Mouse (Mus musculus) intestine, embryonic 15.5 days (tissue): ENCODE data around the gene Mrpl38. TPM values are rescaled to one million over a fixed set of nuclear protein-coding genes. Genes with fewer than 3 reads are reported as not detected.

ENCODE experiments used
- ATAC-seq: fragments of 200-750 bp; cut with Nextera tagmentation; 2 replicates; pipeline ENCODE4 v1.8.0; 2017; ENCODE audit warnings: moderate TSS enrichment, moderate library complexity
- H3K27ac ChIP-seq: fragments of 300-500 bp; sonication (generic); 2 replicates; pipeline ENCODE4 v1.5.1; 2015; ENCODE audit warnings: mild to moderate bottlenecking, inconsistent platforms
- H3K27me3 ChIP-seq: fragments of 300-500 bp; sonication (generic); replicated peaks from 2 replicates; pipeline ENCODE4 v1.6.1; 2015; ENCODE audit warnings: inconsistent platforms
- H3K36me3 ChIP-seq: fragments of 300-500 bp; sonication (generic); 2 replicates; pipeline ENCODE4 v1.6.1; 2015; ENCODE audit warnings: inconsistent platforms
- H3K4me1 ChIP-seq: fragments of 300-500 bp; sonication (generic); replicated peaks from 2 replicates; pipeline ENCODE4 v1.6.1; 2015; ENCODE audit warnings: inconsistent platforms
- H3K4me2 ChIP-seq: fragments of 300-500 bp; sonication (generic); replicated peaks from 2 replicates; pipeline ENCODE4 v1.6.1; 2015; ENCODE audit warnings: mild to moderate bottlenecking, inconsistent platforms
- H3K4me3 ChIP-seq: fragments of 300-500 bp; sonication (generic); replicated peaks from 2 replicates; pipeline ENCODE4 v1.5.1; 2015; ENCODE audit warnings: inconsistent platforms
- H3K9ac ChIP-seq: fragments of 300-500 bp; sonication (generic); 2 replicates; pipeline ENCODE4 v1.6.1; 2015; ENCODE audit warnings: inconsistent platforms
- H3K9me3 ChIP-seq: fragments of 300-500 bp; sonication (generic); 2 replicates; pipeline ENCODE4 v1.6.1; 2016; ENCODE audit warnings: inconsistent platforms
- WGBS: fragments of 180-500 bp; shearing (Covaris S2); methylation state at CpG from one replicate; pipeline ENCODE4 v1.1.7; 2015; 5-methylcytosine and 5-hydroxymethylcytosine counted together
- polyA plus RNA-seq: library from polyadenylated mRNA; unstranded; fragments of >200 nt; fragmentation: Nextera tagmentation; extraction: Ambion mirVana; gene quantifications from 2 replicates; pipeline ENCODE4 v1.2.1, GENCODE M21; 2015

The Mrpl38 gene
- 107 and 109 TPM in 2 replicates for polyA plus RNA-seq

DNA sequence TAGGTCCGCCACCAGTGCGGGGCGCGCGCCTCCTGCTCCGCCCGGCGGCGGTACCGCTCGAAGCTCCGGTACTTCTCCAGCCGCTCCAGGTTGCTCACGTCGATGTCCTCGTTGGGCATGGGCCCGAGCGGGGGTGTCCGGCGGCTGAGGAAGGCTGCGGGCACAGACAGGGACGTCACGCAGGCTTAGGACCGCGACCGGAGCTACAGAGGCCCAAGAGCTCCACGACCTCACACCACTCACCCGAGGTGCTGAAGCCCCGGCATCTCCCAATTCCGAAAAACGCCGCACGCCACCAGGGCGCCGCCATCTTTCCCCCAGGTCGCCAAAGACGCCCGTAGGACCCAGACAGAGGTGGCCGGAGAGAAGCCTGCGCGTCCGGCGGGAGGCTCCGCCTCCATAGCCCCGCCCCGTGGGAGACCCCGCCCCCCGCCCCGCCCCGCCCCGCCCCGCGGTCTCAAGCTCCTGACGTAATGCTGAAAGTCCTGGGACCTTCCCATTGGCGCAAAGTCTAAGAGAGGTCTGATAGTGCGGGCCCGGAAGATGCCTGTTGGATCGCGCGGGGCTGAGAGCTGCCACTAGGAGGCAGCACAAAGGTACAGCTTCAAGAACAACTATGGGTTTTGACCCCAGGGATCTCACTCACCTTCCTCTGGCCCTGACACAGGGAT, at the start of gene Mrpl38:
TSS of gene Mrpl38 (minus strand) at position 401 of the 671 bp plus-strand sequence.
- H3K27ac ChIP-seq, result peak within 1 kb of the TSS; percentile 71
- H3K27me3 ChIP-seq, result no peaks in the 10 kb centered on the region
- WGBS, result under 1% methylated on average over 60 of the region's 60 CpGs
- peak within 1 kb of the TSS; percentile 77 for H3K9ac ChIP-seq
- H3K36me3 ChIP-seq, result peaks cover 14% of the 10 kb centered on the region
- peak within 1 kb of the TSS; percentile 69 for H3K4me2 ChIP-seq
- ATAC-seq, result peak; percentile 98
- no peaks in the 10 kb centered on the region for H3K9me3 ChIP-seq
- peaks cover 9% of the 10 kb centered on the region; the same call in 1 of the 2 replicates for H3K4me1 ChIP-seq
- H3K4me3 ChIP-seq, result peak within 1 kb of the TSS; percentile 77

DNA sequence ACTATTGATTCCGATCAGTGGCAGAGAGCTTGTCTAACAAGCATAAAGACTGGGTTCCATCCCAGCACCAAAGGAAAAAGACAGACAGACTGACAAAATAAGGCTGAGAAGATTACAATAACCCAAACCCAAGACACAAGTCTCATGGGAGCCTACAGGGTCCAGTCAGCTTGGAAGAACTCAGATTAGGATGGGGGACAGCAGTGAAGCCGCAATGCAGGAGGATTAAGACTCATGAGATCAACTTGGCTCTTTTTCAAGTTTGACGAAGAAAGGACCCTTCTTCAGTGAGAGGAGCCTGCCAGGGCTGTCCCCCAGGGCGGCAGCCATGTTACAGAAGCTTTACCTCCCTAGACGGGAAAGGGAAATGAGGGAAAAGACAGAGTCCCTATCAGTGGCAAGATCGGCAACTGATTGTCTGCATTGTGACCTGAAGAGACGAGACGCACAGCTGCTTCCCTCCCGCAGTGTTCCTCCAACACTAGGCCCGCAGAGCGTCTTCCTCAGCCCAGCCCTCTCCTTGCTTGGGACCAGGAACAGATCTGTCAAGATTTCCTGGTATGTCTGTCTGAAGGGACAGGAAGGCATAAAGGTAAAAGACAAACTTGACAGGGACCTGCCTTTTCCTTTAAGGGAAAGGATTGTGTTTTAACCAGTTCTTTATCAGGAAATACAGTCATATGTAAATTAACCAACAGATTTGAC, 48.7 kb upstream of the Mrpl38 start:
- WGBS, result 51% methylated on average over 11 of the region's 11 CpGs
- H3K27me3 ChIP-seq, result no peaks in the 10 kb centered on the region
- no peak for ATAC-seq

DNA sequence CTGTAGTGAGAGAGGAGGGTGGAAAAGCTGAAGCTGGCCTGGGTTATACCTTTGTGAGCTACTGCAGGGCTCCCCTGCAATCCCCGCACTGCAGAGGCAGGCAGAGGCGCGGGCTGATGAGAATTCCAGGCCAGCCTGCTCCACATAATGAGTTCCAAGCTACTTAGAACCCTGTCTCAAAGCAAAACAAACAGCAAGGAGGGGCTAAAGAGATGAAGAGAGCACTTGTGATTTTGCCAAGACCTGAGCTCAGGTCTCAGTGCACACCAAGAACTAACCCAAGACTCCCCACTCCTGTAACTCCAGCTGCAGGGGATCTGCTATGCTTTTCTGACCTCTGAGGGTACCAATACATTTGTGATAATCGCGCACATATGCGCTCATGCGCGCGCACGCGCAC, 47.7 kb upstream of the Mrpl38 start:
- no peak for ATAC-seq
- WGBS, result 93% methylated on average over 11 of the region's 11 CpGs
- no peaks in the 10 kb centered on the region for H3K9me3 ChIP-seq
- H3K4me2 ChIP-seq, result no peak overlapping the region
- H3K36me3 ChIP-seq, result peaks cover 19% of the 10 kb centered on the region
- H3K27ac ChIP-seq, result no peak overlapping the region
- H3K4me3 ChIP-seq, result no peak overlapping the region
- no peak overlapping the region for H3K9ac ChIP-seq
- no peaks in the 10 kb centered on the region for H3K27me3 ChIP-seq
- no peaks in the 10 kb centered on the region for H3K4me1 ChIP-seq

More for the DNA sequence above, 48.7 kb upstream of the Mrpl38 start:
- no peak overlapping the region for H3K4me3 ChIP-seq
- no peak overlapping the region for H3K4me2 ChIP-seq
- no peak overlapping the region for H3K27ac ChIP-seq
- H3K36me3 ChIP-seq, result peaks cover 15% of the 10 kb centered on the region
- no peak overlapping the region for H3K9ac ChIP-seq
- no peaks in the 10 kb centered on the region for H3K4me1 ChIP-seq
- H3K9me3 ChIP-seq, result no peaks in the 10 kb centered on the region

DNA sequence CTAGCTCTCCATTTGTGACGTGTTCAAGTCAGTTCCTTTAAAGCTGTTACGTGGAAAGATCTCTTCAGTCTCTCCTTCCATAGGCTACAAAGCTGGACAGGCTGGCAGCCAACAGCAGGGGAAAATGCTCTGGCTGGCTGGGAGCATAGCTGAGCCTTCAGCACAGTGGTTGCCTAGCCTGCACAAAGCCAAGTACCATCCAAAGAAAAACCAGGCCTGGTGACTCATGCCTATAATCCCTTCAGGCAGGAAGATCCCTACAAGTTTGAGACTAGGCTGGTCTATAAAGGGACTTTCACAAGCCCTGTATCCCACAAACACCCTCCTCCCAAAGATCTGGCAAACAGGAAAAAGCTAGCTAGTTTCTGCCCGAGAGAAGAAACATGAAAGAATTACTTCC, 47.2 kb upstream of the Mrpl38 start:
- Histone ChIP-seq H3K4me3 (no peak overlapping the region), H3K36me3 (peaks cover 19% of the 10 kb centered on the region), H3K27me3 (no peaks in the 10 kb centered on the region), H3K4me1 (no peaks in the 10 kb centered on the region), H3K4me2 (no peak overlapping the region), H3K9me3 (no peaks in the 10 kb centered on the region), H3K9ac (no peak overlapping the region), H3K27ac (no peak overlapping the region)
- 86% methylated on average over 3 of the region's 3 CpGs for WGBS
- no peak for ATAC-seq

DNA sequence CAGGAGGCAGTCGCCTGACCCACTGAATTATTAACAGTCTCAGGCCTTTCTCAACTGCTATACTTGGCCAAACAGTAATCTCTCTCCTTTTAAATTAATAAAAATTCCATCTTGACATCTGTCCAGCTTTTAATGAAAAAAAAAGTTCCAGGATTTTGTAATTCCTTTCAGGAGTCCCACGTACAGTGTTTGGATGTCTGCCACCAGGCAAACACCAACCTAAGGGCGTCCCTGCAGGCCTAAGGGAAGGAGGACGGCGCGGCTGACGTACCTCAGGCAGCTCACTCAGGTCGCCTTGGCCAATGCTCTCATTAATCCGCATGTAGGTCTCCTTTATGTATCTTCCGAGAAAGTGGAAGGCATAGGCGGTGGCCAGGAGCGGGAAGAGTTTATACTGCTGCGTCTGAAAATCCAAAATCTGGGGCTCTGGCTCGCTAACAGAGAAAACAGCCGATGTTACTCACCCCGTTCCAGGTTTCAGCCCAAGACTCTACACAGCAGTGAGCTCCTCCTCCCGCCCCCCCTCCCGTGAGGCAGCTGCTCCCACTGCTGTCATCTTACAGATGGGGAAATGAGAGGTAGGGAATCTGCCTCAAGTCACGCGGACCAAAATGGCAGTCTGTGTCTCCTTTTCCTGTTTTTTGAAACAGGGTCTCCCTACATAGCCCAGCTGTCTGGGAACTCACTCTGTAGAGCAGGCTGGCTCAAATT, 39.9 kb upstream of the Mrpl38 start:
- Histone ChIP-seq H3K4me3 (no peak overlapping the region), H3K9me3 (no peaks in the 10 kb centered on the region), H3K36me3 (peaks cover 45% of the 10 kb centered on the region), H3K27me3 (no peaks in the 10 kb centered on the region), H3K4me1 (no peaks in the 10 kb centered on the region), H3K9ac (no peak overlapping the region), H3K4me2 (no peak overlapping the region), H3K27ac (no peak overlapping the region)
- WGBS, result 82% methylated on average over 20 of the region's 20 CpGs
- ATAC-seq, result no peak

DNA sequence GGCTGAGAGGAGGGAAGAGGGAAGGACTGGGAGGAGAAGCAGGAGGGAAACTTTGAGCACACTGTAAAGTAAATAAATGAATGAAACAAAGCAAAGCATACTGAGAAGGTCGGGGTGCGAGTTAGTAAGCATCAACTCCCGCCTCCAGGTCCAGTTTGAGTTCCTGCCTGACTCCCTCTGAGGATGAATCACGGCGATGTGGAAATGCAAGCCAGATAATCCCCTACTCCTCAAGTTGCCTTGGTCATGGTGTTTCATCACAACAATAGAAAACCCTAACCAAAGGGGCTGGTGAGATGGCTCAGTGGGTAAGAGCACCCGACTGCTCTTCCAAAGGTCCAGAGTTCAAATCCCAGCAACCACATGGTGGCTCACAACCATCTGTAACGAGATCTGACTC, 37.3 kb upstream of the Mrpl38 start:
- no peak overlapping the region for H3K4me2 ChIP-seq
- H3K36me3 ChIP-seq, result peaks cover 53% of the 10 kb centered on the region
- no peak for ATAC-seq
- H3K9ac ChIP-seq, result no peak overlapping the region
- H3K4me3 ChIP-seq, result no peak overlapping the region
- no peaks in the 10 kb centered on the region for H3K9me3 ChIP-seq
- no peaks in the 10 kb centered on the region for H3K27me3 ChIP-seq
- no peaks in the 10 kb centered on the region for H3K4me1 ChIP-seq
- H3K27ac ChIP-seq, result no peak overlapping the region
- 87% methylated on average over 7 of the region's 7 CpGs for WGBS

GRCm38 (mm10) chr11:116174775-116175448, 36.2 kb upstream of the Mrpl38 start:
- no peaks in the 10 kb centered on the region for H3K27me3 ChIP-seq
- H3K4me2 ChIP-seq, result no peak overlapping the region
- H3K9ac ChIP-seq, result no peak overlapping the region
- WGBS, result 86% methylated on average over 22 of the region's 22 CpGs
- 0 out of 2 replicates have a peak, but pooled peaks cover 2% of the 10 kb centered on the region for H3K4me1 ChIP-seq
- peaks cover 48% of the 10 kb centered on the region for H3K36me3 ChIP-seq
- no peak overlapping the region for H3K27ac ChIP-seq
- H3K9me3 ChIP-seq, result no peaks in the 10 kb centered on the region
- 0 out of 2 replicates have a peak, but pooled peaks have one; percentile 27 for ATAC-seq
- no peak overlapping the region for H3K4me3 ChIP-seq

DNA sequence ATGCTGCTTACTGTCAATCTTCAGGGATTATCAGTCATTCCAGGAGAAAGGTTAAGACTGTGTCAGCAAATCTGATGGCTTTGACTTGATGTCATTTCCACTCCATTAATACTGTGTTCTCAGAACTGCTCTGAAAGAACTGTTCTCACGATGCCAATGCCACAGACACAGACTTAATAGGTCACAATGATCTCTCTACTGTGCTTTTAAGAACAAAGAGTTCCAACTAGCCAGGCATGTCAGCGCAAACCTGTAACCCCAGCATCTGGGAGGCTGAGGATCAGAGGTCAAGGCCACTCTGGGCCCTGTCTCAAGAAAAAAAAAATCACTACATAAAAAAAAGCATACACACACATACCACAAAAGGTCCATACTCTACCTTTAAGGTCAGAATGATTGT, 33.3 kb upstream of the Mrpl38 start:
- no peak overlapping the region for H3K4me3 ChIP-seq
- H3K27me3 ChIP-seq, result no peaks in the 10 kb centered on the region
- no peak overlapping the region for H3K4me2 ChIP-seq
- H3K9ac ChIP-seq, result no peak overlapping the region
- peaks cover 2% of the 10 kb centered on the region; the same call in 1 of the 2 replicates for H3K4me1 ChIP-seq
- no peaks in the 10 kb centered on the region for H3K9me3 ChIP-seq
- no peak overlapping the region for H3K27ac ChIP-seq
- ATAC-seq, result no peak
- 90% methylated on average over 2 of the region's 2 CpGs for WGBS
- H3K36me3 ChIP-seq, result peaks cover 31% of the 10 kb centered on the region

DNA sequence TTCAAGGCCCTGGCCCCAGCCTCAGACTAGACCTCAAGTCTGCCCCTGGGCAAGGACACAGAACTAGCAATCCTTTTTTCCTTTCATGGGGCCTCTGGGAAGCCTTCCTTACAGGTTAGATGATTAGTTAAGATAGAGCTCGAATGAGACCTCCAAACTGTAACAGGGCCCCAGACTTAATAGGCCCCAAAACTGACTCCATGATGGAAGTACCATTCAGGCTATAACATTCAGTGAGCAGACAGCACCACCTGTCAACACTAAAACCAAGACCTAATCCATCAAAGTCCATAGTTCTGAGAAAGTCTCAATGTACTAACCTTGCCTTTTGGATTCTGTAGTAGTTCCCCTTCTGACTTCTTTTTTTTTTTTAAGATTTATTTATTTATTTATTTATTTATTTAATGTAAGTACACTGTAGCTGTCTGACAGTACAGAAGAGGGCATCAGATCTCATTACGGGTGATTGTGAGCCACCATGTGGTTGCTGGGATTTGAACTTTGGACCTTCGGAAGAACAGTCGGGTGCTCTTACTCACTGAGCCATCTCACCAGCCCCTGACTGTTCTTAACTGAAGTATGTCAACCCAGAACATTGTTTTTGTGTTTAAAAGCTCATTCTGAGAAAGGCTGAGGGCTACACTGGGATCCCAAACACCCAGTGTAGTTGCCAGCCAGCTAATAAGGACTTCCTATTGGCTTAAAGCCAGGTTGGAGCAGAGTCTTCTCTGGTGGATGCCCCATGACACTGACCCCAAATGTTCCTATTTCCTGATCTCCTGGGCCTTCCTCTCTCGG, 31.5 kb upstream of the Mrpl38 start:
- H3K4me1 ChIP-seq, result peaks cover 4% of the 10 kb centered on the region; the same call in 1 of the 2 replicates
- H3K36me3 ChIP-seq, result peaks cover 30% of the 10 kb centered on the region
- no peak overlapping the region for H3K9ac ChIP-seq
- H3K4me3 ChIP-seq, result no peak overlapping the region
- ATAC-seq, result no peak
- WGBS, result 82% methylated on average over 5 of the region's 5 CpGs
- H3K27ac ChIP-seq, result no peak overlapping the region
- H3K4me2 ChIP-seq, result no peak overlapping the region
- no peaks in the 10 kb centered on the region for H3K9me3 ChIP-seq
- no peaks in the 10 kb centered on the region for H3K27me3 ChIP-seq

DNA sequence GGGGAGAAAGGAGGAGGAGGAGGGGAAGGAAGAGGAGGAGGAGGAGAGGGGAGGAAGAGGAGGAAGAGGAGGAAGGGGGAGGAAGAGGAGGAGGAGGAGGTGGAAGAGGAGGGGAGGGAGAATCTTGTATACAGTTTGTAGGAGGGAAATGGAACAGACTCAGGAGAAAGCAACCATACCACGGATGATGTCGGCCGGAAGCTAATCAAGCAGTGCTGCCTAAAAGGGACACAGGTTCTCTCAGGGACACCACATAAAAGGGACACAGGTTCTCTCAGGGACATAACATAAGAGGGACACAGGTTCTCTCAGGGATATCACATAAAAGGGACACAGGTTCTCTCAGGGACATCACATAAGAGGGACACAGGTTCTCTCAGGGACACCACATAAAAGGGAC, 30.5 kb upstream of the Mrpl38 start:
- H3K4me3 ChIP-seq, result no peak overlapping the region
- no peak for ATAC-seq
- 81% methylated on average over 3 of the region's 3 CpGs for WGBS
- H3K9ac ChIP-seq, result no peak overlapping the region
- no peaks in the 10 kb centered on the region for H3K27me3 ChIP-seq
- H3K27ac ChIP-seq, result no peak overlapping the region
- peaks cover 4% of the 10 kb centered on the region; the same call in 1 of the 2 replicates for H3K4me1 ChIP-seq
- peaks cover 21% of the 10 kb centered on the region for H3K36me3 ChIP-seq
- no peak overlapping the region for H3K4me2 ChIP-seq
- no peaks in the 10 kb centered on the region for H3K9me3 ChIP-seq

GRCm38 (mm10) chr11:116167884-116168439, 29.3 kb upstream of the Mrpl38 start, which contains the start of gene Fbf1:
Gene Fbf1 (minus strand): TSS chr11:116168166.
- peaks cover 4% of the 10 kb centered on the region; the same call in 1 of the 2 replicates for H3K4me1 ChIP-seq
- peak; percentile 98 for ATAC-seq
- peak within 1 kb of the TSS; percentile 73 for H3K4me2 ChIP-seq
- no peaks in the 10 kb centered on the region for H3K9me3 ChIP-seq
- H3K9ac ChIP-seq, result peak within 1 kb of the TSS; percentile 71
- H3K4me3 ChIP-seq, result peak within 1 kb of the TSS; percentile 73
- H3K27ac ChIP-seq, result peak within 1 kb of the TSS; percentile 93
- under 1% methylated on average over 40 of the region's 40 CpGs for WGBS
- peaks cover 11% of the 10 kb centered on the region for H3K36me3 ChIP-seq
- H3K27me3 ChIP-seq, result no peaks in the 10 kb centered on the region
